Mouse (Mus musculus) embryo, embryonic 11.5 days (tissue): ENCODE measurements around the gene March1.
A peak's percentile ranks its signal among the peaks of the same experiment; 100 is the strongest.

Experiments used
- DNase-seq: peaks from one replicate; pipeline ENCODE4 v3.0.0-alpha.2; 2012; ENCODE audit warnings: low read depth, low spot score

March1 gene

DNA sequence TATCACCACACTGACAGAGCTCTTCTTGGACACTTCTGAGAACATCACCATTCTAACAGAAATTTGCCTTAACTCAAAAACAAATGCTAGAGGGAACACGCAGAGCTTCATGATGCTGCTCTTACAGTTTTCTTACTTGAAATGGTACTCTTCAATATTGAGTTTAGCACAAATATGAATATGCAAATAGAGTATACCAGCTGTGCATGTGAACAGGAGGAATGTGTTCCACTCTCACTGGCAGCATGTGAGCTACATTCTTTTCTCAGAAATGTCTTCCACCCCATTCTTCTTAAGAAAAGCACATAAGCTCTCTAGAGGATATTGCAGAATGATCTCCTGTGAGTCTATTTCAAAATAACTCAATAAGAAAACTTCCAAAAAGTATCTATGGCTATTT, 370.0 kb downstream of the March1 start:
- DNase-seq, result no peak

DNA sequence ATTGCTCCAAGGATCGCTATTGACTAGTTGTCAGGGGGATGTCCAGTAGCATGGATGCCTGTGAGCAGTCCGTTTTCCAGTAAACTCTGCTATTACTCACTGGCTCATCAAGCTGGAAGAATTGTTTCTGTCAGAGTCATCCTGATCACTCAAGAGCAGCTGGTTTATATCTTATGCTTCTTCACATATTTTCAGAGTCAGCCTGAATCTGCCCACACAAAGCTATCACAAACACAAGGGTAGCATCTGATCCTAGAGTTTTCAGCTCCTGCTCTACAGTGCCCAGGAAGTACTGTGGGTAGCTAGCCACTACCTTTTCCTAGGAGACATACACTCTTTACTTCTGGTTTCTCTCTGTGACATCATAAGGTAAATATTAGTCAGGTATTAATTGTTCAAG, 405.1 kb downstream of the March1 start:
- DNase-seq, result no peak

DNA sequence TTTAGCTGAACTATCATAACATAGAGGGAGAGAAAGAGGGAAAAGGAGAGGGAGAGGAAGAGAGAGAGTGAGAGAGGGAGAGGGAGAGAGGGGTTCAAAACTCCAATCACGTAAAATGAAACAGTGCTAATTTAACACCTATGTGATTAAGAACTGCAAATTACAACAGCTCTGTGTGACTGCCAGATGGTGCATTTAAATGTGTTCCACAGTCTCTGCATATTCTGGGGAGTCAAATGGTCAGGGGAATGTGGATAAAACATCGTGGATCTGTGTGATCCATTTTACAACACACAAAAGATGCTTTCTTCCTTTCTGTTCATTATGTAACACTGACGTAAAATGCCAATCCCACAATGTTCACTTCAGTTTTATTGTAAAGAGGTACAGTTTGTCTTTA, 416.0 kb downstream of the March1 start:
- DNase-seq, result no peak

DNA sequence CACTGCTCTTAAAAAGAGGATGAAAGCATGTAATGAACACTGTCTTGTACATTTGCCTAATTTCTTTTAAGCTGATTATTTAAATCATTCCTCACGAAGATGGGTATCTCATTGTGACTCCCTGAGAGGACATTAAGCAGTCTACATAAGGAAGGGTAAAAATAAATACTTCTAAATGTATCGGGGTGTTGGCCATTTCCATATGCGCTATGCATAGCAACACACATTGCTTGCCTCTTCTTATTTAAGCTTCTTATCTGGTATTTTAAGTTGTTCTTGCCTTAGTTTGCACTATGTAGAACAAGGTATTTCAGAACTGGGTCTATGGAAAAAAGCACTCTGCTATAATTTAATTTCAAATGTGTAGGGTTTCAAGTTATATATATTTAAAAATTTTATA, 416.7 kb downstream of the March1 start:
- DNase-seq, result no peak

DNA sequence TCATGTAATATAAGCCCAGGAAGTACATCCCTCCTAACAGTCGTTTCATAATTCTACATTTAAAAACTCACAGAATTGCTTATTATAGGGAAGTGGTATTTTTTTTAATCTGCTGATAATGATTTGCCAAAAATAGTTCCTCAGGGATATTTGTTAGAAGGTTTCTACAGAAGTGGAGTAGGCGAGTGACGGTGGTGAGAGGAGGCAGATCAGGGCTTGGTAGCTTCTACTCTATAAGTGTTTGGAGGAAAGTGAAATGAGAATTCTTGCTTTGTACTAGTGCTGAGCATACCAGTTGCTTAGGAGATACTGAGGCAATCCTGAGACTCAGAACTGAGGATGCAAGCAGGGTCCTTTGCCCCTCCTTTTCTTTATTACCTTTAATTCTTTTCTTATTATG, 476.5 kb downstream of the March1 start:
- DNase-seq, result no peak

DNA sequence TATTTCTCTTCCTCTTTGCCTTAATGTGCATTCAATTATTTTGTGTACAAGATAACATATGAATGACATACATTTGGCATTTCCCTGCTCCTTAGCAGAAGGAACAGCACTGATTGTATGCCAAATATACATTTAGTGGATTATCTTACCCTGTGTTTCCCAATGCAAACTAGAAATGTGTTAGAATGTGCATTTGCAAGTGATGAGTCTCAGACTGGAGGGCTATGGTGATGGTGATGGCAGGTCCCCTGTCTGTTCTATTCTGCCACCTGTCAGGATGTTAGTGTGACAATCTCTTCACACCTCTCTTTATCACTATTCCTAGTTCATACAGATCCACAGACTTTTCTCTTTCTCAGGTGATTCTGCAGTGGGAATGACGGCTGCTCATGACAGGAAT, 480.4 kb downstream of the March1 start:
- no peak for DNase-seq

DNA sequence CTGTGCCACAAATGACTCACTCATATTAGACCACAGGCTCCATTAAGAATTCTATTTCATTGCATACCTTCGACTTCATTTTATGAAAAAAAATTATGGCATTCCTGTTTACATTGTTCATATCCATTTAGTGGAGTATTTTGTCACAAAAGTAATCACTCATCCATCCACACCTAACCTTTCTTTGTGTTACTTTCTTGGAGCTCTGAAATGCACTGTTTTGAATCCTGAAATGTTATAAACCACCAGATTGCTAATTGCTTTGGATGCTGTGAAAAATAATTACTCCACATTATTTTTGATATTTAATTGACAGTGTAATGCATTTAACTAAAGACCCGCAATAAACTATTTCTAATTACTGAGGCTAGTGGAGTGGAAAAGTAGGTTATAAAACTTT, 501.6 kb downstream of the March1 start:
- no peak for DNase-seq

DNA sequence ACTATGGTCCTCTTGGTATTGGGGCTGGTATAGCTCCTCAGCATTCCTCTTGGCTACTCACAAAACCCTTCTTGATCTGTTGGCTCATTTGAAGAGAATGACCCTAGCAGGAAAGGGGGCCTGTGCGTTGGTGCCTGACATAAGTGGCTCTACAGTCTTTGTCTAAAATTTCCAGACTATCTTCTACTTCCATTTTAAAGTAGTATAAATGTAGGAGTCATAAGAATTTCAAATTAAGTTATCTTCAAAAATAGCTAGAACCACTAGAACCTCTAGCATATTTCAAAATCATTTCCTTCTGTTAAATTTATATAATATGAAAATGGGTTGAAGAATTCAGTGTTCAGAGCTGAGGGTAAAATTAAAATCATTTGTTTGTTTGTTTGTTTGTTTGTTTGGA, 541.9 kb downstream of the March1 start:
- DNase-seq, result no peak

DNA sequence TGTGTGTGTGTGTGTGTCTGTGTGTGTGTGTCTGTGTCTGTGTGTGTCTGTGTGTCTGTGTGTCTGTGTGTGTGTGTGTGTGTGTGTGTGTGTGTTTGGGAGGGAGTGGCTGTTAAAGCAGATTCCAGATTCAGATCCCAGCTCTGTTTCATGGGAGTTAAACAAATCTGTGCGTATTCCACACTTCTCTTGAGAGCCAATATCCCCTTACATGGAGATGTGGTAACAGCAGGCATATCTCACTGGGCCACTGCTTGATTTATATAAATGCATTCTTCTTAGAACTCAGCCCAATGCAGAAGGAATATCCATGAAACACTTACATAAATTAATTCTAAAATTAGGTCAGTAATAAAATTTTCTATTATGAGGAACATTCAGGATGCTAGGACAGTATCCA, 549.1 kb downstream of the March1 start:
- DNase-seq, result no peak

DNA sequence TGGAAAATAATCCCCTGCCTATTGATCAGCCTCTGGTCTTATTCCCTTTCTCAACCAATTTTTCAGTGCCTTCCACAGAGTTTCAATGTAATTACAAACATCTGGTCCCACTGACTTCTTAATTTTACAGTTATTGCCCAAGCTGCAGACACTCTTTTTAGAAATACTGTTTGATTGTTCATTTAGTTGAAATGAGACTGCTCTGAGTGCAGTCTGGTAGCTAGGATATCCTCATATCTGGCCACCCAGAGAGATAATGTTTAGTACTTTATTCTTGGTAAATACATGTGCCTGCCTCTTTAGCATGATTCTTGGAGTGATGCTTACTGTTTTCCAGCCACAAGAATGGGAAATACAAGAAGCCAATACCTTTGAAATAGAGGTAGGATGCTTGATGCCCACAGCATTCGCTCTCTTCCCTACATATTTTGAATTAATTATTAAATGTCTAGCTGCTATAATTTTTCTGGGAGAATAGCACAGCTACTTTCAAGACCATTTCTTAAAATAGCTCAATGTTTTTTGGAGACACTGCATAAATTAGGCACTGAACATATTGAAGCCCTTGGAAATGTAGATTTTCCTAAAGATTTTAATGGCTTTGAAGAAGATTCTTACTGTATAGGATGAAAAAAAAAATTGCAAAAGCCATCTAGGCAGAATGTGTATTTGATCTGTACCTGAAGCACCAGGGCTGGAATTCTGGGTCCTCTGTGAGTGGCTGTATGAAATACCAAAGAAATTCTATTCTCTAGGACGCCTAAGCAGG, 549.9 kb downstream of the March1 start:
- no peak for DNase-seq

DNA sequence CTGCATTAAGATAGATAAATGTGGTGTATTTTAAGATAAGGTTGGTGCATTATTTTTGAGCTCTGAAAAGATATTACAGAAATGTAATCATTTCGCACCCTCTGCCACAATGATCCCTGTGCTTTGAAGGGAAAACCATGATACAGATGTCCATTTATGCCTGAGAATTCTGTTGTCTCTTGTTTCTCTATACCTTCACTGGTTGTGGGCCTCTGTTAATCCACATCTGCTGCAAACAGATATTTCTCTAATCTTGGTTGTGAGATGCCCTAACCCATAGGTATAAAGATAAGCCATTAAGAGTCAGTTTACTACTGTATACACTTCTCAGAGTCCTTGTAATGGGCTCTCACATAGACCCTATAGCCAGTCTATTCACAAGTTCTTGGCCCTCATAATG, 561.6 kb downstream of the March1 start:
- no peak for DNase-seq

DNA sequence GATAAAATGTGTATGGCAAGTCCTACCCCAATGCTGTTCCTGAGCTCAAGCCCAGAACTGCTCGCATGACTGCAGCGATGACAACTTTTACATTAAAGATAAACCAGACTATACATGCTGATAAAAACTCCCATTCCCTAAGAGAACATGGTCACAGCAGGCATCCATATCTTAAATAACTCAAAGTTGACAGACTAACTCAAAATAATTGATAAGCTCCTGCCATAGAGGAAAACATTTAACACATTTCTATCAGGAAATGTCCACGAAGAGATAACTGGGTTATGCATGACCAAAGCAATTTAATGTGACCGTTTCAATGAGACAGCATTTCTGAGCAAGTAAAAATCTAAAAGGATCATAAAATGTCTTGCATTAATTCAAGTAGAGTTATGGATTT, 563.6 kb downstream of the March1 start:
- DNase-seq, result no peak

DNA sequence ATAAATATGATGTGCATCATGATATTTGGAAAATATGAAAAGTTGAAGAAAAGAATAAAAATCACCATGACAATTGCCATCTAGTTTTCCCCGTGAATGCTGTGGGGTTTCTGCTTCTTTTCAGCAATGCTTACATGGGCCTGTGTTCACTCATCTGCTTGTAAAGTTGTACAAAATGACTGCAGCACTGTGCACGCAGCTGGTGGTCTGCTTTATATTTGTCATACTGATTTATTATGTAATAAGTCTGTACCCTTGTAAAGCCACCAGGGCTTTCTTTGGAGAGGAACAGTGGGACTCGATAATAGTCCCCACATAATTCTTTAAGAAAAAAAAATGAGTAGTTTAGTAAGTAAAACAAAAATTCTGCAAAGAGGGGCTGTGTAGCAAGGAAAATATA, 564.6 kb downstream of the March1 start:
- peak; percentile 5 for DNase-seq

DNA sequence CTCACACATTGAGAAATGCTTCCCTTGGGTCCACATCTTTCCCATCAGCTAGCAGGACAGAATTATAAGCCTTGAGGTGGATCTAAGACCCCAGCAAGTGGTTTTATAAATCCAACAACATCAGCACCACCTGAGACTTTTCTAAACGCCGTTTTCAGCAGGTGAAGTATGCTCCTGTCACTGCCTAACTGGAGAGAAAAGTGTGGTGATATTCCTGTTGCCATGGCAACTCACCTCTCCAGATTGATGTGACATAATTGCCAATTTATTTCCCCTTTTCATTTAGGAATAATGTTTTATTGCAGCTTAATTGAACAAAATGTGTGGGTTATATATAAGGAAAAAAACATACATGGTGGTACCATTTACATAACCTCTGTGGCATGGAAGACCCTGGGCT, 565.8 kb downstream of the March1 start:
- no peak for DNase-seq

DNA sequence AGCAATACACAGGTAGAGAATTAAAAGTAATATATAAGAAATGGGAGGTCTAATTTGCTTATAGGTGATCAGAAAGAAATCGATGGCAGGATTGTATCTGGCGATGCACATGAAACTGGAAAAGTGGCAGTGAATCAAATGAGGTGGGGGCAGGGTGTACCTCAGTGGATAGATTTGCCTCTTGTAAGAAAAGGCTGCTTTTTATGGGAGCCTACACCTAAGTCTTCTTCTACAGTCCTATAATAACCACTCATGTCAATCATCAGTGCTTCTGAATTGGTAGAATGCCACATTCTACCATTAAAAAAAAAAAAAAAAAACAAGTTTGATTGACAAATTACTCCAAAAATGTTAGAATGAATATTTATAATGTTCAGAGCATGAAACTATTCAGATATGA, 567.5 kb downstream of the March1 start:
- no peak for DNase-seq

DNA sequence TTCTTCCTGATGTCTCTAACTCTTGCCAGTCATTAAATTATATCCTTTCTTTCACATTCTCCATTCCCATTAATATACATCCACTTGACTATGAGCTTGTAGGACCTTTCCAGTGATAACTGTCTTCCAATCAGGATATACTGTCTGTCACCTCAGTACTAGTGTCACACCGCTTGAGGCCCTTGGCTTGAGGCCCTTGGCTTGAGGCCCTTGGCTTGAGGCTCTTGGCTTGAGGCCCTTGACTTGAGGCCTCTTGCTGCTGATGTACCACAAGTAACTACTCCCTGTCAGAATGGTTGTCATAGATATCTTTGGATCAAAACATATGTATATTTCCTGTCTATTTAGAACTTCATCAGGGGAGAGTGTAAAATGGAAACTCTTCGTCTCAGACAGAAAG, 576.7 kb downstream of the March1 start:
- no peak for DNase-seq

DNA sequence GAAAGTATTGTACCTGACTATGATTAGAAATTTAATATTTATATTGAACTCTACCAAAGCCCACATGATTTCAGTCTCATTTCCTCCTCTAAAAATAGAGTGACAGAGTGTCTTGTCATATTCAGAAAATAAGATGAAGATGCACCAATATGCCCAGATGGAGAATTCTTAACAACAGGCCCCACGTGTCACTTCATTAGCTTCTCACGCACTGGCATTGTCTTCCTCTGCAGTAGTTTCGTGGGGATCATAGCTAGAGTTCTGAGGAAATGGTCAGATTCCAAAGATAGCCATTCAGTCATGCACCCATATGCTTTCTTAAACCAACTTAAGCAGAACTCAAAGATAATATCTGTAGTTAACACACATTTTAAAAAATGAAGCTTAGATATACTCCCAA, 582.5 kb downstream of the March1 start:
- no peak for DNase-seq

DNA sequence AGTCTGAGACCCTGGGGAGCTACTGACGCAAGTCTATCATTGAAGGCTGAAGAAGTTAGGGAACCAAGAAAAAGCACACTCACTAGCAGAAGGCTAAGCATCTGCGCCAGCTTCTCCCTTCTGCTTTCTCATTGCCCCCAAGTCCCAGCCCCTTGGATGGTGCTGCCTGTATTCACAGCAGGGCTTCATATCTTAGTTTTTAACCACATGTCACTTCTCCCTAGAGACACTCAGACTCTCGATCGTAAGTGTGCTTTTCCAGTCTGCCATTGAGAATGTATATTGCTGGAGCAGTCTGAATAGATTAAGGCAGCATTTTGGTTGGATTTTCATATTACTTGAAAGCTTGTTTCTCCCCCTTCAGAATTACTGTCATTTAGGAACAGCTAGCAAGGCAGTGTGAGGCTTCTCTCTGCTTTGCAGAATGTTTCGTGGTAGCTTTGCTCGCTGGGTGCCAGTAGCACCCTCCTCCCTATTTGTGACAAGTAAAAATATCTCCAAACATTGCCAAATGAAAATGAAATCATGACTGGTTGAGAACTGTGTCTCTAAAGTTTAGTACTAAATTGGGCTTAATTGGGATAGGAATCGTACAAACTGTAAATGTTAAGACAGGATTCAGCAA, 586.2 kb downstream of the March1 start:
- no peak for DNase-seq

DNA sequence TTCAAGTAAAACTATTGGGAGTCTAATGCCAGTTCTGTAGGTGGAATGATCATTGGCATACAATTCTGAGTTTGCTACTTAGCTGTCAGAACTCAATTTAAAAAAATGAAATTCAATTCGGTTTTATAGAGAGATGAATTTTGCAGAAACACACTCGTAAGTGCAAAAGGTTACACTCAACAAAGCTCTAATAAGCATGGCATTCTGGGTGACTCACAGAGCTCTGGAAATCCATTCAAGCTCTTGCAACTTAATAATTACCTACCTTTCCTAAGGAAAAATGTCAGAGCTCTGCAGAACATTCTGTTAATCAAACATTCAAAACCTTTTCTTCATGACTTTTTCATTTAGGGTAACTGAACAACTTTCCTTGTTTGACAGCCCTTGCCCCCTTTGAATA, 591.9 kb downstream of the March1 start:
- no peak for DNase-seq

DNA sequence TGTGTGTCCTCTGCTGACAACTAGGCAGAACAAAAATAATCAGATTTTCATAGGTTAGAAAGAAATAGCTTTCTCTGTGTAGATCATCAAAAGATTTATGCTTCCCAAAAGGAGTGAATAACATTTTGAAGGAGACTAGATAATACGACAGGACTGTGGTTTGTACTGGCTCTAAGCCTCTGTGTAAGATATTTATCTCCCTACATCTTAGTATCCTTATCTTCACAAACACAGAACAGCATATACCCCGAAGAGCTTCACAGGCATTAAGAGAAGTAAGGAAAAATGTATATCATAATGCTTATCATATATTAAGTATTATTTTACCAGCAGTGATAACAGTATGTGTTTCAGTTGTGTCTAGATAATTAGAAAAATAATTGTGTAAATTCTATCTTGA, 592.6 kb downstream of the March1 start:
- DNase-seq, result no peak

DNA sequence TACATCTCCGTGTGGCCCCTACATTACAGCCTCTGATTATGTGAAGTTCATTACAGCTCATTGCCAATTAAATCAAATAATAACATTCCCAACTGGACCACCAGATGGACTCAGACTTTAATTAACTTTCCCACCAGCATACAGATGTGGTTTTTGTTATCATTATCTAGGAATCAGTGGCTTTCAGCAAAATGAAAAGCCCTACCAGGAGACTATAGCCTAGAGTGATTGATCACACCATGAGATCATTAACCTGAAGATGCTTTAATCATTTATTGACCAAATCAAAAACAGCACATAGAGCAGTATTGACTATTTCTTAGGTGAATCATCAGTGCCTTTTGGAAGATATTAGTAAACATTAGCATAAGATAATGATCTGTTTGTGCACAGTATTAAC, 602.3 kb downstream of the March1 start:
- DNase-seq, result no peak

DNA sequence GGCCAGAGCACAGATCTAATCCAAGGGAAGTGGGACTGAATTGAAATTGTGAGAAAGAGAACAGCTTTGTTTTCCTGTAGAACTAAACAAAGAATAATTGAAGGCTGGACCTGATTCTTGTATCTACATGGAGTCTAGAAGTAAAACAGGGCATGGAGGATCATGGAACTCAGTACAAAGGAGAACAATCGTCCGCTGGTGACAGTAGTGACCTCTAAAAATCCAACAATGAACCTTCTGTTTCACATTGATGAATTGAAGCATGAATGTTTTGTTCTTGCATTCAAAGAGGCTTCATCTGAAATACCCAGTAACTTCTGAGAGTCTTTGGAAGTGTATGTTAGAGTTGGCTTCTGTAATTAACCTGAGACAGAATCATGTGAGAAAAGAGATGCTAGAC, 612.2 kb downstream of the March1 start:
- no peak for DNase-seq

DNA sequence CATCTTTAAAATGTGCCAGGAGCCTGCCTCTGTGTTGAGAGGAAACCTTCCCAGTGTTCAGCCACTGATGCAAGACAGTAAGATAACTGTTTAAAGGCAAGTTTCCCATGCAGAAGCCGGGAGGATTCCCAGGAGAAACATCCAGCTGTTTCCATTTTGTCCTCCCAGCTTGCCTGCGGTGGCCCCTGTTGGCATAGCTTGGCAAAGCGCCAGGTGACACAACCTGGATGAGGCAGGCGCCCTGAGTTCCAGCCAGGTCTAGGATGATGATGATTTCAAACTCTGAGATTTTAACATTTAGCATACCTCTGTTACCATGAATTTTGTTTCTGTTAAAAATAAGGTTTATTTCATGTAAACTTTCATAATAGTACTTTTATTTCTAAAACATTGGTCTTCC, 651.8 kb downstream of the March1 start:
- no peak for DNase-seq

DNA sequence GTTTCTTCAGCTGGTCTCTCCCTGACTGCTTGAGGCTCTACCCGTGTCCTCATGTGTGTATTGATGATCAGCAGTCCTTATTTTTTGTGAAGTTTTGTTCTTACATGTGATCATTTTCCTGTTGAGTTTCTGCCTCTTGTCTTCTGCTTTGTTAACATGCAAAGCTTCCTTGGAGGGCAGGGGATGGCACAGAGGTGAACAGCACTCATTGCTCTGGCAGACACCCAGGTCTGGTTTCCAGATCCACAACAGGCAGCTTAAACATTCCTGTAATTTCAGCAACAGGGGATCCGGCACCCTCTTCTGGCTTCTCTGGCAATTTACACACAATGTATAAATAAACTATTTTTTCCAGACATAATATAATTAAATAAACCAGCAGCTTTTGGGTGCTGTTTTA, 652.4 kb downstream of the March1 start:
- no peak for DNase-seq
